Mouse (Mus musculus) left cerebral cortex, postnatal 4 days (tissue): ENCODE measurements at regions not wholly inside any gene's neighbourhood (a gene's known extent, or its start where the extent isn't known, plus 50 kb on each side); places are given as distances from the start of the nearest gene placed in this dataset.
"Not testable (repeated sequence)": the region's sequence is repeated elsewhere in the genome, so short reads cannot be mapped to it uniquely, and the experiment has no call there.

ENCODE experiments used
- DNase-seq: peaks from one replicate; pipeline ENCODE4 v3.0.0-alpha.2; 2022
- intact Hi-C: fragments of 180-260 bp; cut with DNase I; formaldehyde crosslinking; loops from one replicate; pipeline ENCODE4 v1.15.1; 2025

- intact Hi-C loops, DNase-seq: not testable (repeated sequence)
Observed at GRCm38 (mm10) chr10:103507051-103507450, 139.5 kb downstream of the Slc6a15 start.

DNA sequence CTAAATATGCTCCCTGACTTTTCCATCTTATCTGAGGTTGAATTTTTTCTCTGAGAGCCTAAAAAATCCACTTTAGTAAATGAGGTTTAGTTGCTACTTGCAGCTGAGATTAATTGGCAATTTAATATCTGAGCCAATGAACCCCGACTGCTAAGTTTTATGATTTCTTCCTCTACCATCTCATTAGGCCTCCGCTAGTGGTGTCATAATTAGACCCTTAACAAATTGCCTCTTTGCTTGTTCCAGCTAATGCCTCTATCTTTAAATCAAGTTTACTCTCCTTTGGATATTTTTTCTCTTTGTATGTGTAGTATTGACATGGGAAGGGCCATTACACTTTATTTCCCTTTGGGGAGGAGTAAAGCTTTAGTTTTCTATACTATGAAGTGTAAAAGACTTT lies 176.9 kb downstream of the Slc6a15 start:
- intact Hi-C loops = no loop called here
- no peak for DNase-seq

DNA sequence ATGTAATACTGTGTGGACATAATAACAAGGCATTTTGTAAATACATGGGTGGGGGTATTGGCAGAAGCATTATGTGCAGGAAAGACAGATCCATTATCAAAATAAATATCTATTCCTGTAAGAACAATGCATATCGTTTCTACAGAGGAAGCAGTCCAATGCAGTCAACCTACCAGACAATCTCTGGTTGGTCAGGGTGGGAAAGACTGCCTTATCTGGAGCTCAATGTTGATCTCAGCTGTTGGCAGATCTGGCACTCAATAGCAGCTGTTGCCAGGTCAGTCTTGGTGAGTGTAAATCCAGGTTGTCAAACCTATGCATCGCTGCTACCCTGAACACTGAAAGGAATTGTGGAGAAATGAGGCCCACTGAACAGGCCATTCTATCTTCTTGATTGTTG lies 181.9 kb downstream of the Slc6a15 start:
- DNase-seq = no peak
- intact Hi-C loops = no loop called here

DNA sequence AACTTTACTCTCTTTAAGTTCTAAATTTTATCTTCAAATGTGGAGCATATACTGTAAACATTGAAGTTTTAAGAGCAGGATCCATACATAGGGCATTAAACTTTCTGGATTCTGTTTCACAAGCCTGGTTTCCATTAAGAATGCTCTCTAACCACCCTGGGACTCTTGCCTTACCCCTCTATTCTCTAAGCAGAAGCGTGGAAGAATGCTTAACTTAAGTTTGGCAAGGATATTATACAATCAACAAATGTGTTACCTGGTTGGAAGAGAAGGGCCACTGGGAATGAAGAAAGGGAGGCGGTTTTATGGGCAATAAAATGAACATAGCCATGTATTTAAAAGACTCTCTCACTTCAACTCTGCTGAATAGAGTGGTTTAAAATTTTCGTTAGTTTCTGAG lies 217.5 kb downstream of the Slc6a15 start:
- no peak for DNase-seq
- intact Hi-C loops = no loop called here

DNA sequence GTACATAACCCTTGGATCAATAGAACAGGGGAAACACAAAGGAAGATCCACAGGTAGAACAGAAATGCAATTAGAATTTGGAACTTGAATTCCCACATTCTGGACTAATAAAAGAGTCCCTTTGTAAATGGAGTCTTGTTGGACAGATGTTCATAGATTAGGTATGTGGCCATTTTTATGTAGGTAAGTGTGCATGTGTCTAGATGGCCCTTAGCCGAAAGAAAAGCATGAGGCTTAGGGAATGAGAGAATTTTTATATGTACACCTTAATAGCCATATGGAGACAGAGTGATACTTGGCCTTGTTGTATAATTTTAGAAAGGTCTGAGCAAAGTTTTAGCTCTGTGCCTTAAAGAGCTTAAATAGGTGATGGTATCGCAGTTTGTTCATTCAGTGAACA lies 217.9 kb downstream of the Slc6a15 start:
- intact Hi-C loops = no loop called here
- no peak for DNase-seq

GRCm38 (mm10) chr10:103591985-103592384 lies 224.4 kb downstream of the Slc6a15 start:
- intact Hi-C loops = no loop called here
- no peak for DNase-seq

DNA sequence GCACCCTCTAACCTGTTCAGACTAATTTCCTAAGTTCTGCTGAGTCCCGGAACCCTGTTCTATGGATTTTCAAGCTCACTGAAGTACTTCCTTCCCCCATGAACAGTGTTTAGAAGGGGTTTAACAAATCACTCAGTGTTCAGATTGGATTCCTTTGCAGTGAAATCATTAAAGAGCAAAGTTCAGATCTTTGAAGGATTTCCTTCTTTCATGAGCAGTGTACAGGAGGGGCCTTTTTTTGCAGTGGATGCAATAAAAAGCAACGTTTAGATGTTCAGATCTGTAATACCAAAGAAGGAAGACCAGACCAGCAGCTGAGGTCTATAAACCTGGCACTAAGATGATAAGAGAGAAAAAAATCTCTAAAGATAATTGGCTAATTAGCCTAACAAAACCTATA lies 273.6 kb downstream of the Slc6a15 start:
- intact Hi-C loops = no loop called here
- DNase-seq = no peak

- DNase-seq = no peak
- intact Hi-C loops = no loop called here
Observed at GRCm38 (mm10) chr10:103649848-103650247, 282.3 kb downstream of the Slc6a15 start.

- no peak for DNase-seq
- intact Hi-C loops = no loop called here
Observed at GRCm38 (mm10) chr10:103673081-103673480, 305.5 kb downstream of the Slc6a15 start.

- no peak for DNase-seq
- intact Hi-C loops = no loop called here
Observed at GRCm38 (mm10) chr10:103673765-103674164, 306.2 kb downstream of the Slc6a15 start.

GRCm38 (mm10) chr10:103692682-103693081 lies 325.1 kb downstream of the Slc6a15 start:
- intact Hi-C loops = no loop called here
- DNase-seq = no peak

DNA sequence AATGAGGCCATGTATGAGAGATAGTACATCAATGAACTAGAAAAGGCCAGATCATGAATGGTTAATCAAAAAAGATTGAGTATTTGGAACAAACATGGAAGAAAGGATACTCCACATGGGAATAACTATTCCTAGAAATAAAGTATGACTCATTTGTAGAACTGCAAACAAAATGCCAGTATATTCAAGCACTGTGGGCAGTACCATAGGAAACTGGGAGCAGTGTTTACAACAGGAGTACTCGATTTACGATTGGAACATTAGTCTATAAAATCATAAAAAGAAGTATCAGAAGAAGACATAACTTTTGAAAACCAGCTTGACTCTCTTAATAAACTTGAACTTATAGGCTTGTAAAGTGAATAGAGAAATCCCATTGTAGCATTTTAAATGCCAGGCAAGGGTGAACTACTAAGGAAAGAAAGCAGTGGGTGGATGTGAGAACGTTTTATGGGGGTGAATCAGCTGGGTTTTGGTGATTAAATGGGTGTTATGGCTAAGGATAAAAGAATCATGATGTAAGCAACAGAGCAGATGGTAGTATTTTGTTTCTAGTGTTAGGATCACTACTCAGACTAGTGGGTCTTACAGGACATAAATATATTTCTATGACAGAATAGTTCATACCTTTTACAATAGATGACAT lies 347.6 kb downstream of the Slc6a15 start:
- intact Hi-C loops = no loop called here

GRCm38 (mm10) chr10:103718998-103719662 lies 351.5 kb downstream of the Slc6a15 start:
- intact Hi-C loops = no loop called here
- DNase-seq = no peak

More for the DNA sequence above, 347.6 kb downstream of the Slc6a15 start:
- no peak for DNase-seq

GRCm38 (mm10) chr10:103726680-103727079 lies 359.1 kb downstream of the Slc6a15 start:
- intact Hi-C loops = no loop called here

DNA sequence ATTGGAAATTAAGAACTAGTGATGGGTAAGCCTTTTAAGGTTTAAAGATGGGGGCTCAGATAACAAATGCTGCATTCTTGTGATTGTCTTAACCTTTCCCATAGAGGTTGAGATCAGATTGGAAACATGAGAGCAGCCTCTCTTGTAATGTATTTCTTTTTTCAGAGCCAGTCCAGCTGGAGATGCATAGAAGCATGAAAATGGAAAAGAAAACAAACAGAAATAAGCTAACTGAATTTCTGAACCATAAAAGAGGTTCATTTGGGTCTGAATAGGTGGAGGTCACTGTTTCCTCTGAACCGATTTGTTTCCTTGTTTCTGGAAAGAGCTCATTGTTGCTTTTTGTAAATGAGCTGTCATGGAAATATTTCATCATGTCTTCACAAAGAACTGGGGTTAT lies 363.9 kb downstream of the Slc6a15 start:
- no peak for DNase-seq
- intact Hi-C loops = no loop called here

More at GRCm38 (mm10) chr10:103726680-103727079, 359.1 kb downstream of the Slc6a15 start:
- no peak for DNase-seq

- intact Hi-C loops = no loop called here
- no peak for DNase-seq
Observed at GRCm38 (mm10) chr10:103731981-103732380, 364.4 kb downstream of the Slc6a15 start.

DNA sequence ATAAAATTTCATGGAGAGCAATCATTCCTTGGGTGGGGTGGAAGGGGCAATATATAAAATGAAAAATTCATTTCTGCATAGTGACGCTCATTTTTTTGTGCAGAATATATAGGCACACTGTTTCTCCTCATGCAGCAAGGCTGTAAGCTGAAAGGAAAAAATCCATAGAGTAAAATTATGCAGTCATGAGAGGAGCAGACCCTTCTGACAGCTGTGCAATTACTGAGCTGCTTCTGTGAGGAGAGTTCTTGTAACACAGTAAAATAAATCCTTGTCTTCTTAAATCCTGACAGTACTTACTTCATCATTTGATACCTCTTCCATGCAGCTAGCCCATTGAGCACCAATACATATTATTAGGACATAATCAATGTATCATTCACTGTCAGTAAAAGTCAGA lies 362.7 kb upstream of the Gm21293 start:
- DNase-seq = no peak
- intact Hi-C loops = loop anchor here (5.0 to 10.0 kb wide), 2 partner anchors 1792 to 1995 kb away; partner anchors contain the start of gene Tmtc2

DNA sequence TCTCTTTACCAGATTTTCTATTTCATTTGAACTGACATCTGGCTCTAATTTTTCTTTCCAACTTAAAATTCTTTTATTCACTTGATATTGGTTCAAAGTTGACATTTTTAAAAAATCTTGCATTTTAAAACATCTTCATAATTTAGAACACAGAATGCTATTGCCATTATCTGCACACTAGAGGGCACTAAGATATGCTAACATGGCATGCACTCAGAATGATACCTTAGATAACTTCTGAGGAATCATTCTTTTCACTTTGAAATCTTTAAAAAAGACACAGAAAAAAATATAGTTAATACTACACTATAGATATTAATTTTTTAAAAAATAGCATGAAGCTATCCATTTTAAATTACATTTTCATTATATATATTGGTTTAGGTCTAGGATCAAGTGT lies 357.9 kb upstream of the Gm21293 start:
- no peak for DNase-seq
- intact Hi-C loops = loop anchor here (5.0 to 10.0 kb wide), 2 partner anchors 1787 to 1990 kb away; partner anchors contain the start of gene Tmtc2

GRCm38 (mm10) chr10:103829079-103829478 lies 313.7 kb upstream of the Gm21293 start:
- intact Hi-C loops = no loop called here
- DNase-seq = no peak

GRCm38 (mm10) chr10:103832063-103832462 lies 310.7 kb upstream of the Gm21293 start:
- intact Hi-C loops = no loop called here
- no peak for DNase-seq

DNA sequence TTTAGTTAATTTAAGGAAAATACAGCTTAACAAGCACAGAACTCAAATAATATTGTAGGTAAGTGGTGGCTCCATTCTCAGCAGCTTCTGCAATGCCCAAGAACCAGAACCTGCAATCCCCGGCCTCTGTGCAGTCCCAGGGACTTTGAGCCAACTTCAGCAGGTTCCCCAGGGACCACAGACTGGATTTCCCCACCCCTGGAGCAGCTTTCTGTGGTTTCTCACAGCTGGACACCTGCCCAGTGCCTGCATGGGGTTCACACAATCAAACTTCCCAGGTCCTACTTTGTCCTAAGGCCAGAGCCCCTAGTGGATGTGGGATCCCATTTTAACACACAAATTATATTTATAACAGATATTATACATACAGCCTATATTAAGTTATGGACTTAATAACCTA lies 287.6 kb upstream of the Gm21293 start:
- DNase-seq = no peak
- intact Hi-C loops = no loop called here

DNA sequence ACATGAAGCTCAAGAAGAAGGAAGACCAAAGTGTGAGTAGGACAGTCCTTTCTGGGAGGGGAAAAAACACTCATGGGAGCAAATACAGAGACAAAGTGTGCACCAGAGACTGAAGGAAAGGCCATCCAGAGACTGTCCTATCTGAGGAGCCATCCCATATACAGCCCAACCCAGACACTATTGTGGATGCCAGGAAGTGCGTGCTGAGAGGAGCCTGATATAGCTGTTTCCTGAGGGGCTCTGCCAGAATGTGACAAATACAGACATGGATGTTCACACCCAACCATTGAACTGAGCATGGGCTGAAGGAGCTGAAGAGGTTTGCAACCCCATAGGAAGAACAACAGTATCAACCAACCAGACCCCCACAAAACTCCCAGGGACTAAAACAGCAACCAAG lies 281.9 kb upstream of the Gm21293 start:
- no peak for DNase-seq
- intact Hi-C loops = no loop called here
